Mouse (Mus musculus) ES-E14 (cell line): ENCODE measurements around the gene Amn.

Source experiments
- CHD2 ChIP-seq: IDR thresholded peaks from 2 replicates; pipeline ENCODE4 v1.6.1; 2014; ENCODE audit warnings: mild to moderate bottlenecking, low read depth, low read length, inconsistent platforms
- HCFC1 ChIP-seq: IDR thresholded peaks from 2 replicates; pipeline ENCODE4 v1.6.1; 2012; ENCODE audit warnings: low read length, inconsistent platforms, borderline replicate concordance; ENCODE audit not compliant: insufficient read depth
- MAFK ChIP-seq: IDR thresholded peaks from 2 replicates; pipeline ENCODE4 v1.6.1; 2014; ENCODE audit warnings: mild to moderate bottlenecking, low read depth, low read length, inconsistent platforms; ENCODE audit not compliant: insufficient read depth
- ZNF384 ChIP-seq: IDR thresholded peaks from 2 replicates; pipeline ENCODE4 v1.6.1; 2012; ENCODE audit warnings: low read depth, low read length, inconsistent platforms

- TF ChIP-seq ZNF384 (no peak), HCFC1 (no peak), CHD2 (no peak), MAFK (no peak)
These were observed 20.8 kb upstream of the Amn start for GRCm38 (mm10) chr12:111250116-111250515.
